Comparison of ENCODE assay signal across 7 mouse cellular contexts in the genomic region with DNA sequence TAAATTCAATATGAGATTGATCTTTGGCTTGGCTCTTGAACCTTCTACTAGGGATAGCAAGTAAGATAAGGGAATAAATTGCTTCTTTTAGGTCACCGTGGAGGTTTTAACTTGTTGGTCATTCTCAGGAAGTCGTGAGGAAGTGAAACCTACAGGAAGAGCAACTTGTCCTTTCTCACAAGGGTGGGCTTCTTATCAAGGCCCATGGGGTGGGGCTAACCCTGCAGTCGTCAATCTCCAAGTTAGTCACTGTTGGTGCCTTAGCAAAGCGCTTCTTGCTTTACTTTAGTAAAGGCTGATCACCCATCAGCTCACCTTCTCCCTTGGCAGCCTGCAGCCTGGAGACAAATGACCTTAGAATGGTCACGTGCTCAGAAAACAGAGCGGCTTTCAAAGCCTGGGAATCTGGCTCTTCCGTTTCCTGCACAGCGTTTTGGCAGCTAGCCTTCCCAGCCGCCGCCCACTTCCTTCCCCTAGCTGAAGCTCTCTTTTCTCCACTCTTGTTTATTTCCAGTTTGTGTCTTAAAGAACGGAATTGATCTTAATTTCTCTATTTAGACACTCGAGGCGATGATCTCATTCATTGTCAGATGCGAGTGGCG.
A peak's percentile ranks its signal among the peaks of the same experiment; 100 is the strongest.
DNase-seq lines count a peak whose midpoint lies in the region; ATAC-seq lines count a peak whose summit lies in the region.

No protein-coding gene starts in this region.

- ATAC-seq in hindbrain, embryonic 15.5 days (ENCODE audit: low FRiP score, low read depth) = 0 out of 2 replicates have a peak, but pooled peaks have one; percentile 4
- peak; percentile 88 for ATAC-seq in lung, embryonic 16.5 days (ENCODE audit: low read depth)
- ATAC-seq in stomach, embryonic 14.5 days (ENCODE audit: insufficient number of reproducible peaks, insufficient read depth, low FRiP score, low read depth) = peak; percentile 59

- no peaks in the 10 kb centered on the region for H3K4me1 ChIP-seq in hindbrain, embryonic 15.5 days (replicated peaks)
- peaks cover 24% of the 10 kb centered on the region for H3K4me1 ChIP-seq in lung, embryonic 16.5 days (replicated peaks; ENCODE audit: control insufficient read depth, insufficient read depth, low read length)
- peaks cover 16% of the 10 kb centered on the region for H3K4me1 ChIP-seq in stomach, embryonic 14.5 days (ENCODE audit: control insufficient read depth, insufficient read depth, low read length)

- H3K9ac ChIP-seq in hindbrain, embryonic 15.5 days = no peak overlapping the region
- peak overlapping the region; percentile 42 for H3K9ac ChIP-seq in lung, embryonic 16.5 days (ENCODE audit: low read length)
- no peak overlapping the region for H3K9ac ChIP-seq in stomach, embryonic 14.5 days (replicated peaks; ENCODE audit: low read depth, low read length)

- no peaks in the 10 kb centered on the region for H3K36me3 ChIP-seq in hindbrain, embryonic 15.5 days
- no peaks in the 10 kb centered on the region for H3K36me3 ChIP-seq in lung, embryonic 16.5 days (ENCODE audit: control insufficient read depth, insufficient read depth, low read length)
- H3K36me3 ChIP-seq in stomach, embryonic 14.5 days (ENCODE audit: control insufficient read depth, insufficient read depth, low read length) = no peaks in the 10 kb centered on the region

- no peaks in the 10 kb centered on the region for H3K9me3 ChIP-seq in hindbrain, embryonic 15.5 days
- H3K9me3 ChIP-seq in lung, embryonic 16.5 days (ENCODE audit: control insufficient read depth, low read length) = no peaks in the 10 kb centered on the region
- H3K9me3 ChIP-seq in stomach, embryonic 14.5 days (ENCODE audit: control insufficient read depth, low read depth, low read length) = no peaks in the 10 kb centered on the region

- DNase-seq in NIH3T3 (ENCODE audit: low read depth) = peak; percentile 53
- peak; percentile 77 for DNase-seq in adrenal gland, postnatal 10 days
- peak; percentile 62 to 70 for DNase-seq in frontal cortex, postnatal 36 days (ENCODE audit: low spot score in 2 of 2)
- peak; percentile 58 to 62 for DNase-seq in layer of hippocampus, postnatal 10 days (ENCODE audit: low spot score in 2 of 2)

- H3K4me2 ChIP-seq in hindbrain, embryonic 15.5 days = no peak overlapping the region
- H3K4me2 ChIP-seq in lung, embryonic 16.5 days (ENCODE audit: low read depth, low read length) = peak overlapping the region; percentile 27
- H3K4me2 ChIP-seq in stomach, embryonic 14.5 days (replicated peaks; ENCODE audit: low read depth, low read length) = peak overlapping the region; percentile 25; the same call in 1 of the 2 replicates

- no peaks in the 10 kb centered on the region for H3K27me3 ChIP-seq in hindbrain, embryonic 15.5 days
- H3K27me3 ChIP-seq in lung, embryonic 16.5 days (ENCODE audit: control insufficient read depth, insufficient read depth, low read depth, low read length) = no peaks in the 10 kb centered on the region
- H3K27me3 ChIP-seq in stomach, embryonic 14.5 days (ENCODE audit: control insufficient read depth, insufficient read depth, low read length) = no peaks in the 10 kb centered on the region

- WGBS in hindbrain, embryonic 15.5 days = 70% methylated on average over 15 of the region's 15 CpGs
- WGBS in lung, embryonic 16.5 days = 31% methylated on average over 15 of the region's 15 CpGs
- 20% methylated on average over 15 of the region's 15 CpGs for WGBS in stomach, embryonic 14.5 days

- no peak overlapping the region for H3K4me3 ChIP-seq in hindbrain, embryonic 15.5 days
- H3K4me3 ChIP-seq in lung, embryonic 16.5 days (ENCODE audit: low read length) = 0 out of 2 replicates have a peak overlapping the region, but pooled peaks have one; percentile 1
- no peak overlapping the region for H3K4me3 ChIP-seq in stomach, embryonic 14.5 days (ENCODE audit: low read depth, low read length)

- H3K27ac ChIP-seq in hindbrain, embryonic 15.5 days (replicated peaks) = peak overlapping the region; percentile 30
- H3K27ac ChIP-seq in lung, embryonic 16.5 days (ENCODE audit: low read length) = peak overlapping the region; percentile 84
- peak overlapping the region; percentile 82 for H3K27ac ChIP-seq in stomach, embryonic 14.5 days (ENCODE audit: low read length)

Comparison
In these comparisons a context has a peak if more than half of its experiments do, and no peak if none do; other contexts are left out.
1. ATAC-seq: peak in every context shown above with its lines; median percentile 88 in lung, embryonic 16.5 days; 59 in stomach, embryonic 14.5 days; 4 in hindbrain, embryonic 15.5 days.
2. H3K27ac ChIP-seq: peak in every context shown above with its lines; median percentile 84 in lung, embryonic 16.5 days; 82 in stomach, embryonic 14.5 days; 30 in hindbrain, embryonic 15.5 days.